Mouse (Mus musculus) small intestine, adult 2 months (tissue): Measurements from ENCODE around the gene Aprt.

Experiments used
- CTCF ChIP-seq: fragments of 200-500 bp; IDR thresholded peaks from 2 replicates; pipeline ENCODE4 v1.5.1; 2012; ENCODE audit warnings: low read depth, mild to moderate bottlenecking, control low read depth, inconsistent platforms, low read length, moderate library complexity, mixed read lengths; ENCODE audit not compliant: insufficient replicate concordance, insufficient read length; ENCODE audit errors: extremely low read depth
- POLR2A ChIP-seq: fragments of 200-500 bp; IDR thresholded peaks from 2 replicates; pipeline ENCODE4 v1.6.1; 2012; ENCODE audit warnings: low read depth, mild to moderate bottlenecking, control low read depth, inconsistent platforms, low read length, moderate library complexity

DNA sequence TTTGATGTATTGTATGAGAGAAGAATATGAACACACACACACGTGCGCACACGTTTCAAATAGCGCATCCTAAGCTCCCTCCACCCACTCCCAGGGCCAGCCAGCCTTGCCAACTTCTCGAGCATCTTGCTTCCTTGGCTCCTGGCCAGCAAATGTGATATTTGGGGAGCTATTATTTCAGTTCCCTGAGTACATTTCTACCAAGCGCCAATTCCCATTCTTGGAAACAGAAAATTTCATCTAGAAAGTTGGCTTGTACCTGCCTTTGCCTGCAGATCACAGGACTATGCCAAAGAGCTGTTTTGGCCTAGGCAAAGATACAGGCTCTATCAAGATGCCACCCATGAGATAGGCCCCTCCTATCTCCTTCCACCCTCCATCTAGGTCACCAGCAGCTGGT lies 21.9 kb downstream of the Aprt start:
- no peak for TF ChIP-seq CTCF
- no peak for TF ChIP-seq POLR2A
